Mouse (Mus musculus): Measurements from ENCODE around the gene Tmigd3. TPM values are rescaled to one million over a fixed set of nuclear protein-coding genes. Genes with fewer than 3 reads are reported as not detected.

Gene Tmigd3
- polyA plus RNA-seq, 2 experiments = 0.09 to 0.11 TPM

DNA sequence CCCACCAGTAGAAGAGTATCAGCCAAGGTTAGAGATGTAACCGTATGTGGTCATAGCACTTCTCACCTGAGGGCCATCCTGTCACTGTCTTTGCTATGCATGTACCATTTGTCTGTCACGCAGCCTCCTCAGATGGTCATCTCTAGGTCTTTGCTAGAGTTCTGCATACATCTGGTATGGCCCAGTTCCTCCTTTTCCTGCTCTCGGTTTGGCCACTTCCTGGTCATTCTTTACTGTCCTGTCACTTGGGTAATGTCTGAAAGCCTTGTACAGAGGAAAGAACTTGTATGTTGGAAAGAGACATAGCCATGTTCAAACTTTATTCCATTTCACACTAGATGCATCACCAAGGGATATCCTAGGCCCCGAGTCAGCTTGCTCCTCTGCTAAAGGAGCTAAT lies 30.9 kb upstream of the Tmigd3 start:
- no peak for DNase-seq (ENCODE audit: low read depth in 3 of 3, low spot score in 3 of 3)
- Histone ChIP-seq H3K4me1 (replicated peaks; ENCODE audit: control insufficient read depth in 2 of 2, insufficient read depth in 2 of 2, low read length in 1 of 2) (peaks cover 8% of the 10 kb centered on the region in 2 experiments), H3K36me3 (replicated peaks; ENCODE audit: control insufficient read depth, insufficient read depth, low read depth) (no peaks in the 10 kb centered on the region), H3K27ac (no peak overlapping the region), H3K4me2 (ENCODE audit: low read depth) (no peak overlapping the region), H3K27me3 (ENCODE audit: control insufficient read depth, insufficient read depth, low read length) (no peaks in the 10 kb centered on the region), H3K9ac (replicated peaks) (no peak overlapping the region), H3K4me3 (ENCODE audit: insufficient read depth in 1 of 2, low read depth in 2 of 2, low read length in 2 of 2) (no peak overlapping the region), H3K9me3 (ENCODE audit: control insufficient read depth, low read length) (no peaks in the 10 kb centered on the region)
- no peak for TF ChIP-seq EP300 (IDR thresholded peaks at IDR 0.05; ENCODE audit: low read depth)
- no peak for TF ChIP-seq CTCF (IDR thresholded peaks at IDR 0.05; ENCODE audit: low read depth)
- 54% methylated on average over 4 of the region's 4 CpGs for WGBS (ENCODE audit: insufficient replicate concordance)
- no peak for ATAC-seq (ENCODE audit: insufficient read depth)

GRCm38 (mm10) chr3:105846294-105847069 lies 24.2 kb upstream of the Tmigd3 start:
- Histone ChIP-seq H3K36me3 (replicated peaks; ENCODE audit: control insufficient read depth, insufficient read depth, low read depth) (no peaks in the 10 kb centered on the region), H3K27ac (no peak overlapping the region), H3K9me3 (ENCODE audit: control insufficient read depth, low read length) (no peaks in the 10 kb centered on the region), H3K4me2 (ENCODE audit: low read depth) (no peak overlapping the region), H3K4me1 (replicated peaks; ENCODE audit: control insufficient read depth in 2 of 2, insufficient read depth in 2 of 2, low read length in 1 of 2) (peaks cover 5 to 6% of the 10 kb centered on the region in 2 experiments; a peak in 3 of 4 replicates), H3K9ac (replicated peaks) (no peak overlapping the region), H3K4me3 (ENCODE audit: insufficient read depth in 1 of 2, low read depth in 2 of 2, low read length in 2 of 2) (no peak overlapping the region), H3K27me3 (ENCODE audit: control insufficient read depth, insufficient read depth, low read length) (no peaks in the 10 kb centered on the region)
- DNase-seq (ENCODE audit: low read depth in 3 of 3, low spot score in 3 of 3) (no peak), ATAC-seq (ENCODE audit: insufficient read depth) (peak; percentile 45; the same call in 1 of the 2 replicates)
- WGBS (ENCODE audit: insufficient replicate concordance) = 41% methylated on average over 7 of the region's 7 CpGs
- TF ChIP-seq CTCF (IDR thresholded peaks at IDR 0.05; ENCODE audit: low read depth) (no peak), EP300 (IDR thresholded peaks at IDR 0.05; ENCODE audit: low read depth) (no peak)

DNA sequence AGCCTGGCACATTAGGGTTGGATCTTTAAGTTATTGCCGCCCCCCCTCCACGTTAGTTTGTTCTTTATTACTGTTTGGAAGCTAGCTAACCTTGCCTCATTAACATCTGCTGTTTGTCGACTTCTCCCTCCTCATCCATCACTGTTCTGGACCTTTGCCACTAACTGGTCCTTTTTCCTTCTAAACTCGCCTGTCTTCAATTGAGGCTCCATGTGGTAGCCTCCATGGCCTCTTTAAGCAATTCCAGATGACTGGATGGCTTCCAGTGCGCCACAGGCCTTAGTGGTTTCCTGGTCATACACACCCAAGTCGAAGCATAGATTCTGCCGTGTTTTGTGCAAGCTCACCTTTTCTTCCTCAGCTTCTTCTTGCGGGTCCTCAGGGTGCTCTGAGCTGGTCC lies 16.9 kb upstream of the Tmigd3 start:
- no peaks in the 10 kb centered on the region for H3K9me3 ChIP-seq (ENCODE audit: control insufficient read depth, low read length)
- ATAC-seq (ENCODE audit: insufficient read depth) = no peak
- H3K9ac ChIP-seq (replicated peaks) = no peak overlapping the region
- TF ChIP-seq EP300 (IDR thresholded peaks at IDR 0.05; ENCODE audit: low read depth) (no peak), CTCF (IDR thresholded peaks at IDR 0.05; ENCODE audit: low read depth) (no peak)
- H3K4me1 ChIP-seq (replicated peaks; ENCODE audit: control insufficient read depth in 2 of 2, insufficient read depth in 2 of 2, low read length in 1 of 2) = no peaks in the 10 kb centered on the region
- H3K27ac ChIP-seq = no peak overlapping the region
- H3K36me3 ChIP-seq (replicated peaks; ENCODE audit: control insufficient read depth, insufficient read depth, low read depth) = no peaks in the 10 kb centered on the region
- DNase-seq (ENCODE audit: low read depth in 3 of 3, low spot score in 3 of 3) = no peak
- H3K4me3 ChIP-seq (ENCODE audit: insufficient read depth in 1 of 2, low read depth in 2 of 2, low read length in 2 of 2) = no peak overlapping the region
- no peaks in the 10 kb centered on the region for H3K27me3 ChIP-seq (ENCODE audit: control insufficient read depth, insufficient read depth, low read length)
- no peak overlapping the region for H3K4me2 ChIP-seq (ENCODE audit: low read depth)
- WGBS (ENCODE audit: insufficient replicate concordance) = 69% methylated on average over 8 of the region's 8 CpGs

DNA sequence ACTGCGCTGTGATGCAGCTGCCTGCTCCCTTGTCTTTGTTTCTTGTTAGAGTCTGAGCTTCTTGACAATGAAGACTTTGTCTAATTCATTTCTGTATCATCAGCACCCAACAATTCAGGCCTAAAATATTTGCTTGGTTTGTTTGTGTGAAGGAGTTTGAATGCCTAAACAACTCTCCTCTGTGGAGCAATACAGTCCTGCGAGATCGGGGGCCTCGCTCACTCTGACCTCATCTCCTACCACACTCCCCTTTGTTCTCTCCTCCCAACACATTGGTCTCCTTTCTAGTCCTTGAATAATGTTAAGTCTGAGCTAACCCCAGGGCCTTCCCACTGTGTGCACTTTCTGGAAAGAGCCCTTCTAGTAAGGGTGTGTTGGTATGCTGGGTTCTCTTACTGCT lies 15.9 kb upstream of the Tmigd3 start:
- TF ChIP-seq CTCF (IDR thresholded peaks at IDR 0.05; ENCODE audit: low read depth) (no peak), EP300 (IDR thresholded peaks at IDR 0.05; ENCODE audit: low read depth) (no peak)
- 76% methylated on average over 4 of the region's 4 CpGs for WGBS (ENCODE audit: insufficient replicate concordance)
- no peaks in the 10 kb centered on the region for H3K4me1 ChIP-seq (replicated peaks; ENCODE audit: control insufficient read depth in 2 of 2, insufficient read depth in 2 of 2, low read length in 1 of 2)
- no peaks in the 10 kb centered on the region for H3K9me3 ChIP-seq (ENCODE audit: control insufficient read depth, low read length)
- H3K36me3 ChIP-seq (replicated peaks; ENCODE audit: control insufficient read depth, insufficient read depth, low read depth) = no peaks in the 10 kb centered on the region
- ATAC-seq (ENCODE audit: insufficient read depth) (no peak), DNase-seq (ENCODE audit: low read depth in 3 of 3, low spot score in 3 of 3) (no peak)
- H3K4me2 ChIP-seq (ENCODE audit: low read depth) = no peak overlapping the region
- no peak overlapping the region for H3K9ac ChIP-seq (replicated peaks)
- H3K27me3 ChIP-seq (ENCODE audit: control insufficient read depth, insufficient read depth, low read length) = no peaks in the 10 kb centered on the region
- H3K27ac ChIP-seq = no peak overlapping the region
- H3K4me3 ChIP-seq (ENCODE audit: insufficient read depth in 1 of 2, low read depth in 2 of 2, low read length in 2 of 2) = no peak overlapping the region

DNA sequence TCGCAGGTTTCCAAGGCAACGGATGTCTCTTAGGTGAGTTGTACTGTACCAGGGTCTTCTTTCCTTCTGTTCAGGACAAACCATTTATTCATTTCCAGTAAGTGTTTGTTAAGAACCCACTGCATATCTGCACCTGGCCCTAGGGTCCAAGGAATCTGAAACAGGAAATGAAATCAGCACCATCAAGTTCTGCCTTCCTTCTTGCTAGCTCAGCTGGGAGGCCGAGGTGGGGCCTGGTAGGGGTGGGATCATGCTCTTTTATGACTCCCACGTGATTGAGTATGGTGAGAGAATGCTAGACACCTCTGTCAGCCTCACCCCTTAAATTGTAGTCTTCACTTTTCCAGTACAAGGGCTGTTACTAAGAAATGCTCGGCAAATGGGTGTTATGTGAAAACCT lies 13.2 kb upstream of the Tmigd3 start:
- Histone ChIP-seq H3K4me3 (ENCODE audit: insufficient read depth in 1 of 2, low read depth in 2 of 2, low read length in 2 of 2) (no peak overlapping the region), H3K27me3 (ENCODE audit: control insufficient read depth, insufficient read depth, low read length) (no peaks in the 10 kb centered on the region), H3K36me3 (replicated peaks; ENCODE audit: control insufficient read depth, insufficient read depth, low read depth) (no peaks in the 10 kb centered on the region), H3K4me2 (ENCODE audit: low read depth) (no peak overlapping the region), H3K4me1 (replicated peaks; ENCODE audit: control insufficient read depth in 2 of 2, insufficient read depth in 2 of 2, low read length in 1 of 2) (no peaks in the 10 kb centered on the region), H3K9ac (replicated peaks) (no peak overlapping the region), H3K27ac (no peak overlapping the region), H3K9me3 (ENCODE audit: control insufficient read depth, low read length) (no peaks in the 10 kb centered on the region)
- ATAC-seq (ENCODE audit: insufficient read depth) (no peak), DNase-seq (ENCODE audit: low read depth in 3 of 3, low spot score in 3 of 3) (no peak)
- TF ChIP-seq EP300 (IDR thresholded peaks at IDR 0.05; ENCODE audit: low read depth) (no peak), CTCF (IDR thresholded peaks at IDR 0.05; ENCODE audit: low read depth) (no peak)
- WGBS (ENCODE audit: insufficient replicate concordance) = 51% methylated on average over 5 of the region's 5 CpGs

All from liver, embryonic 14.5 days (tissue).